Mouse (Mus musculus): ENCODE measurements around the gene Olfr64. TPM values are rescaled to one million over a fixed set of nuclear protein-coding genes. Genes with fewer than 3 reads are reported as not detected.

Olfr64 gene
- polyA plus RNA-seq, 1 experiment from 2014 or later, result not detected

DNA sequence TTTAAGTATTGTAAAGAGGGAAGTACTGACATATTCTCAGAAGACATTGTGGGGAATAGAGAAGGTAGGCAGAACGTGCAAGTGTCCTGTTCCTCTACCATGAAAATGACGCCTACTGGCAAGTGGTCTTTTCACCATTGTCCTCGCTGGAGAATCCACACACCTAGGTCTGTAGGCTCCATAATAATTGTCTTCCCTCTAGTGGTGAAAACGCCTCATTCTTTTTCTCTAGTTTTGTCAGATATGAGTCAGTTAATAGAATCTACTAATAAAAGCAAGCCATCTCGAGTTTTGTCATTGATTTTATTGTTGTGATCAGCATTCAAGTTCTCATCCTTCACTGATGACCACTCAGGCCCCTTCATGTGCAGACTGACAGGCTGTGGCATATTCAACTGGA is 19.8 kb downstream of the Olfr64 start:
- WGBS, result 53% methylated on average over 5 of the region's 5 CpGs

DNA sequence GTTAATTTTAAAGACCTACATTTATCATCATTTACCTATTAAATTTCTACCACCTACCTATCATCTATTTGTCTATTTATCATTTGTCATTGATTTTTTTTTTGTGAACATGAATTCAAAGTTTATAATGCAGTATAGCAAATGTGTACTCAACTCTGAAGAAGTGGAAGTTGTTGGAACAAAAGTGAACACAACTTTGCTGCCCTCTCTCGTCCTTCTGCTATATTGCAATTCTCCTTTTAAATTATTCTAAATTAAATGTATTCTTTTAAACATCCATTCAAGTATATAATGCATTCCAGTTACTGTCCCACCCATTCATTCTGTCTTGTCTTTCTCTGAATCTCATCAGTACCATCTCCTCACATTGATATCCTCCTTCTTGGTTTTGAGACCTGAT is 21.2 kb downstream of the Olfr64 start:
- Histone ChIP-seq H3K4me1 (ENCODE audit: insufficient read depth, low read length) (no peaks in the 10 kb centered on the region), H3K4me2 (replicated peaks; ENCODE audit: low read depth, low read length) (no peak overlapping the region), H3K4me3 (ENCODE audit: low read length) (no peak overlapping the region), H3K9me3 (ENCODE audit: low read length) (no peaks in the 10 kb centered on the region), H3K36me3 (ENCODE audit: insufficient read depth, low read length) (no peaks in the 10 kb centered on the region), H3K27me3 (ENCODE audit: insufficient read depth, low read length) (no peaks in the 10 kb centered on the region), H3K9ac (replicated peaks; ENCODE audit: low read length) (no peak overlapping the region), H3K27ac (ENCODE audit: low read length) (no peak overlapping the region)
- no peak for ATAC-seq (ENCODE audit: low FRiP score, low TSS enrichment)
- 6% methylated on average over 1 of the region's 1 CpGs for WGBS

More for the DNA sequence above, 19.8 kb downstream of the Olfr64 start:
- no peak overlapping the region for H3K4me3 ChIP-seq (ENCODE audit: low read length)
- H3K27me3 ChIP-seq (ENCODE audit: insufficient read depth, low read length), result no peaks in the 10 kb centered on the region
- H3K4me2 ChIP-seq (replicated peaks; ENCODE audit: low read depth, low read length), result no peak overlapping the region
- H3K4me1 ChIP-seq (ENCODE audit: insufficient read depth, low read length), result no peaks in the 10 kb centered on the region
- H3K36me3 ChIP-seq (ENCODE audit: insufficient read depth, low read length), result no peaks in the 10 kb centered on the region
- no peak overlapping the region for H3K9ac ChIP-seq (replicated peaks; ENCODE audit: low read length)
- no peaks in the 10 kb centered on the region for H3K9me3 ChIP-seq (ENCODE audit: low read length)
- no peak for ATAC-seq (ENCODE audit: low FRiP score, low TSS enrichment)
- no peak overlapping the region for H3K27ac ChIP-seq (ENCODE audit: low read length)

DNA sequence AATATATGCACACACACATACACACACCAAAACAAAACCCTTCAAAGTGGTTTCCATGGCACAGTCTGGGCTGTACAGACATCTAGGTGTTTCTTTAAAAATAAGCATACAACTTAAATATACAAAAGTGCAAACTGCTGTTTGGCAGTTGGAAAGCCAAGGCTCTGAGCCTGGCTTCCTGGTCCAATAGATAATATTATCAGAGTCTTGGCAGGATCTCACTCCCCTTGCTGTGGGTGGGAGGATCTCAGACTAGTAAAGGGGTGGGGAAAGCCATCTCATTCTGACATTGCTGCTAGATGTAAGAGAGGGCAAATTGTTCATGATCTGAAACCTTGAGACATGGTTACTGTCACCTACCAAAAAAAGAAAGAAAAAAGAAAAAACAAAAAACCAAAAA is 23.6 kb downstream of the Olfr64 start:
- ATAC-seq (ENCODE audit: low FRiP score, low TSS enrichment), result no peak
- H3K9me3 ChIP-seq (ENCODE audit: low read length), result no peaks in the 10 kb centered on the region
- no peak overlapping the region for H3K9ac ChIP-seq (replicated peaks; ENCODE audit: low read length)
- no peaks in the 10 kb centered on the region for H3K27me3 ChIP-seq (ENCODE audit: insufficient read depth, low read length)
- no peaks in the 10 kb centered on the region for H3K4me1 ChIP-seq (ENCODE audit: insufficient read depth, low read length)
- H3K4me2 ChIP-seq (replicated peaks; ENCODE audit: low read depth, low read length), result no peak overlapping the region
- no peak overlapping the region for H3K4me3 ChIP-seq (ENCODE audit: low read length)
- no peak overlapping the region for H3K27ac ChIP-seq (ENCODE audit: low read length)
- no peaks in the 10 kb centered on the region for H3K36me3 ChIP-seq (ENCODE audit: insufficient read depth, low read length)

DNA sequence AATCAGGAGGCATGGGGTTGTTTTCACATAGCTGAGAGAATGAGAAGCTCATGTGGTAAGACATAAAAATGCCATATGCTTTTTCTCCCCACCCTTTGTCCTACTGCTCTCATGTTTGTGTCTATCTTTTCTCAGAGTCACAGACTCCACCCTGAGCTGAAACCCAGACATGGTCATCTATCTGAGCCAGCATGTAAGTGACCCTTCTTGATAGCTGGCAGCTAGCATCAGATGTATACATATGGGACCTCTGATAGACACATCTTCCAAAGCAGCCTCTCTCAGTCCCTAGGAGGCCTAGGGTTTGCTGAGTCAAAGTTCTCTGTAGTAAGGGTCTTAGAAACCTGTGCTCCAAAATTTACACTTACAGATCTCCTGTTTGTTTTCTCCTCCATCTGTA is 28.6 kb downstream of the Olfr64 start:
- Histone ChIP-seq H3K4me3 (ENCODE audit: low read length) (no peak overlapping the region), H3K4me2 (replicated peaks; ENCODE audit: low read depth, low read length) (no peak overlapping the region), H3K27me3 (ENCODE audit: insufficient read depth, low read length) (no peaks in the 10 kb centered on the region), H3K27ac (ENCODE audit: low read length) (no peak overlapping the region), H3K4me1 (ENCODE audit: insufficient read depth, low read length) (no peaks in the 10 kb centered on the region), H3K9ac (replicated peaks; ENCODE audit: low read length) (no peak overlapping the region), H3K36me3 (ENCODE audit: insufficient read depth, low read length) (no peaks in the 10 kb centered on the region), H3K9me3 (ENCODE audit: low read length) (no peaks in the 10 kb centered on the region)
- ATAC-seq (ENCODE audit: low FRiP score, low TSS enrichment), result peak; percentile 54; the same call in 1 of the 2 replicates

DNA sequence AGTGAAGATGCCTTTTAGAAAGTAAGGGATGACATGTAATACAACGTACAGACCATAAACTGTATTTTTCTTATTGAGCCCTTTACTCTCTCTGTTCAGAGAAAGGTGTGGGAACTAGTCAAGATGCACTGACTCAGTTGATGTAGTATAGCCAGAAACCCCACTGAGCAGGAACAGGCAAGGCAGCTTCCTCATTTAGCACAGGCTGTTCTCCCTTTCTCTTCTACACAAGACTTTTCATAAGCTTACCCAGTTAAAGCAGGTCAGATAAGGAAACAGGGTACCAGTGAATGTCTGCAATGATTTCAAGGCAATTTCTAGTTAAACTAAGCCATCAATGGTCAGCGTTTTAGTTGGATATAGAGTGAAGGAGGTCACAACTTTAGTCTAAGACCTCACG is 32.8 kb downstream of the Olfr64 start:
- H3K27ac ChIP-seq (ENCODE audit: low read length), result no peak overlapping the region
- no peak overlapping the region for H3K9ac ChIP-seq (replicated peaks; ENCODE audit: low read length)
- ATAC-seq (ENCODE audit: low FRiP score, low TSS enrichment), result no peak
- H3K9me3 ChIP-seq (ENCODE audit: low read length), result no peaks in the 10 kb centered on the region
- H3K36me3 ChIP-seq (ENCODE audit: insufficient read depth, low read length), result no peaks in the 10 kb centered on the region
- no peak overlapping the region for H3K4me2 ChIP-seq (replicated peaks; ENCODE audit: low read depth, low read length)
- no peak overlapping the region for H3K4me3 ChIP-seq (ENCODE audit: low read length)
- H3K27me3 ChIP-seq (ENCODE audit: insufficient read depth, low read length), result no peaks in the 10 kb centered on the region
- H3K4me1 ChIP-seq (ENCODE audit: insufficient read depth, low read length), result no peaks in the 10 kb centered on the region
- 83% methylated on average over 3 of the region's 3 CpGs for WGBS

DNA sequence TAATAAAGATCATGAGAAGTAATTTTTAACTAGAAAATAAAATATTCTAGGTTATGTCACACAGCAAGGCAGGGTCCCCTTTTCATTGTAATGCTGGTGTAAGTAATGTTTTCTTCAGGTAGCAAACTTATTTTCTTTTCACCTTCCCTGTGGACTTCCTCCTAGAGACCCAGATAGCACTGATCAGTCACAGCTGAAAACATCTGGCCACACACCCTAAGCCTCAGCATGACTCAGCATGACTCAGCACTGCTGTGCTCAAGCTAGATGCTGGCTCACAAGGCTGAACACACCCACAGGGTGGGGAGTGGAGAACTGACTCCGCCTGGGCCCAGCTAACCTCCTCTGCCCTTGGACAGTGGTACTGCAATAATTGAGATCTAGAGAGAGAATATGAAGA is 33.4 kb downstream of the Olfr64 start:
- ATAC-seq (ENCODE audit: low FRiP score, low TSS enrichment), result peak; percentile 67
- no peak overlapping the region for H3K4me3 ChIP-seq (ENCODE audit: low read length)
- no peaks in the 10 kb centered on the region for H3K27me3 ChIP-seq (ENCODE audit: insufficient read depth, low read length)
- H3K4me1 ChIP-seq (ENCODE audit: insufficient read depth, low read length), result no peaks in the 10 kb centered on the region
- H3K4me2 ChIP-seq (replicated peaks; ENCODE audit: low read depth, low read length), result no peak overlapping the region
- no peak overlapping the region for H3K27ac ChIP-seq (ENCODE audit: low read length)
- no peaks in the 10 kb centered on the region for H3K36me3 ChIP-seq (ENCODE audit: insufficient read depth, low read length)
- WGBS, result 57% methylated on average over 1 of the region's 1 CpGs
- H3K9me3 ChIP-seq (ENCODE audit: low read length), result no peaks in the 10 kb centered on the region
- no peak overlapping the region for H3K9ac ChIP-seq (replicated peaks; ENCODE audit: low read length)

DNA sequence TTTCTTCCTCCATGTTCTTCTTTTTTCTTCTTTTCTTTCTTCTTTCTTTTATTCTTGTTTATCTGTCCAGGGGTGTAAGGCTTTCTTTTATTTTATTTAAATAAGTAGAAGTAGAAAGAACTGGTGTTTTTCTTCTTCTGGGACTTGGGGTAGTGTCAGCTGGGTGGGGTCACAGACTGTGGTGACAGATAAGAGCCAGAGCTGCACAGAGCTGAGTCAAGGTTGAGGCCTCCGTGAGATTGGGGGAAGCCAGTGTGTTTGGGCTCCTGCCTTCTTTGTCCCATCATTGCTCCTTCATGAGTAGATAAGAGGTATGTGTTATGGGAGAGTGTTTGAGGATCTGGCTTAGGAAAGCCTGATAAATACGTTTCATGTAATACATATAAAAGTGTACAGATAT is 35.2 kb downstream of the Olfr64 start:
- Histone ChIP-seq H3K4me1 (ENCODE audit: insufficient read depth, low read length) (no peaks in the 10 kb centered on the region), H3K4me3 (ENCODE audit: low read length) (no peak overlapping the region), H3K27ac (ENCODE audit: low read length) (no peak overlapping the region), H3K9me3 (ENCODE audit: low read length) (no peaks in the 10 kb centered on the region), H3K36me3 (ENCODE audit: insufficient read depth, low read length) (no peaks in the 10 kb centered on the region), H3K9ac (replicated peaks; ENCODE audit: low read length) (no peak overlapping the region), H3K27me3 (ENCODE audit: insufficient read depth, low read length) (no peaks in the 10 kb centered on the region), H3K4me2 (replicated peaks; ENCODE audit: low read depth, low read length) (no peak overlapping the region)
- no peak for ATAC-seq (ENCODE audit: low FRiP score, low TSS enrichment)
- 80% methylated on average over 2 of the region's 2 CpGs for WGBS

DNA sequence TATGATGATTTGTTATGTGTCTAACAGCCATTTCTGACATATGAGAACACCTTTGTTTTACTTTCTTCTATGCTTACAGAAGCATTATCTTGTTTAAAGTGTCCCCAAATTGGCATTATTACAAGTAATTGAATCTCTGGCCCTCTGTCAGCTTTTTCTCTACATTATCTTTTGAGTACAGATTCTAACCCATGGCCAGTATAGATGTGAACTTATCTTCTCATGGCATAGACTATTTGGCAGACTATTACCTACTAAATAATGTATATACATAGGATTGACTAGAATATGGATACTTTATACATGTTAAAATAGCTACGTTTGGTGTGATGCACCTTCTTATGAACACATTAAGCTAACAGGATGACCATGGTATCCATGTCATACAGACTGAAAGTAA is 39.6 kb downstream of the Olfr64 start:
- Histone ChIP-seq H3K9me3 (ENCODE audit: low read length) (no peaks in the 10 kb centered on the region), H3K27ac (ENCODE audit: low read length) (no peak overlapping the region)
- 66% methylated on average over 1 of the region's 1 CpGs for WGBS

DNA sequence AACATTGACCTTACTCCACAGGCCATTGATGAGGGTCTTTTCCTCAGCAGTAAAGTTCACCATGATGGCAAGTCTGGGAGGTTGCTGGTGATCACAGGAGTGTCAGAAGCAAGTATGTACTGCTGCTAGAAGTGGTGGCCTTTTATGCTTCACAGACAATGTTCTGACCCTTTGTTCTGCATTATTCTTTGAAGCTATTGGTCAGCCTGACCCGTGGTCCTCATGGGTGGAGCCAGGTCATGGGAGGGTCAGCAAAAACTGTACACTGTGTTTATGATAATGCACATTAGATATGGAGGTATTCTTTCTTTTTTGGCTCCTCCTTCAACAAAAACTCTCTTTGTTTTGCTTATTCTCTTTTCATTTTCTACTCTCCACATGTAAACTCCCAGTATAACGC is 41.2 kb downstream of the Olfr64 start, which contains the start of gene Hbb-y:
TSS of gene Hbb-y (minus strand) at position 127 of the 400 bp plus-strand sequence.
- Histone ChIP-seq H3K9ac (replicated peaks; ENCODE audit: low read length) (no peak within 1 kb of the TSS), H3K27me3 (ENCODE audit: insufficient read depth, low read length) (no peaks in the 10 kb centered on the region), H3K27ac (ENCODE audit: low read length) (no peak within 1 kb of the TSS), H3K4me3 (ENCODE audit: low read length) (no peak within 1 kb of the TSS), H3K4me2 (replicated peaks; ENCODE audit: low read depth, low read length) (no peak within 1 kb of the TSS), H3K4me1 (ENCODE audit: insufficient read depth, low read length) (no peaks in the 10 kb centered on the region), H3K36me3 (ENCODE audit: insufficient read depth, low read length) (no peaks in the 10 kb centered on the region), H3K9me3 (ENCODE audit: low read length) (no peaks in the 10 kb centered on the region)
- WGBS, result 71% methylated on average over 2 of the region's 2 CpGs
- no peak for ATAC-seq (ENCODE audit: low FRiP score, low TSS enrichment)

More for the DNA sequence above, 39.6 kb downstream of the Olfr64 start:
- Histone ChIP-seq H3K9ac (replicated peaks; ENCODE audit: low read length) (no peak overlapping the region), H3K4me3 (ENCODE audit: low read length) (no peak overlapping the region), H3K4me2 (replicated peaks; ENCODE audit: low read depth, low read length) (no peak overlapping the region), H3K27me3 (ENCODE audit: insufficient read depth, low read length) (no peaks in the 10 kb centered on the region), H3K36me3 (ENCODE audit: insufficient read depth, low read length) (no peaks in the 10 kb centered on the region), H3K4me1 (ENCODE audit: insufficient read depth, low read length) (no peaks in the 10 kb centered on the region)
- ATAC-seq (ENCODE audit: low FRiP score, low TSS enrichment), result no peak

DNA sequence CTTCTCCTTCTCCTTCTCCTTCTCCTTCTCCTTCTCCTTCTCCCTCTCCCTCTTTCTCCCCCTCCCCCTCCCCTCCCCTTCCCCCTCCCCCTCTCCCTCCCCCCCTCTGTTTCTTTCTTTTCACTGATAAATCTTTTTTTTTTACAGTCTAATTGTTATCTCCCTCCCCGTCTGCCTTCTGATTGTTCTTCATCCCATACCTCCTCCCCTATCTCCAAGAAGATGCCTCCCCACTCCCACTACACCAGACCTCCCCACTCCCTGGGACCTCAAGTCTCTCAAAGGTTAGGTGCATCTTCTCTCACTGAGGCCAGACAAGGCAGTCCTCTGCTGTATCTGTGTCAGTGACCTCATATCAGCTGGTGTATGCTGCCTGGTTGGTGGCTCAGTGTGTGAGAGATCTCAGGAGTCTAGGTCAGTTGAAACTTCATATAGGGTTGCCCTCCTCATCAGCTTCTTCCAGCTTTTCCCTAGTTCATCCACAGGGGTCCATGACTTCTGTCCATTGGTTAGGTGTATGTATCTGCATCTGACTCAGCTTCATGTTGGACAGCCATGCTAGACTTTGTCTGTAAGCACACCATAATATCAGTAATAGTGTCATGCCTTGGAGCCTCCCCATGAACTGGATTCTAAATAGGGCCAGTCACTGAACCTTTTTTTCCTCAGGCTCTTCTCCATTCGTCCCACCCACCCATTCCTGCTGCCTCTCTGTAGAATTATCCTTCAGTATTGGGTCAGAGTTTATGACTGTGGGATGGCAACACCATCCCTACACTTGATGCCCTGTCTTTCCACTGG is 49.6 kb downstream of the Olfr64 start:
- WGBS, result 43% methylated on average over 2 of the region's 2 CpGs
- no peak overlapping the region for H3K4me2 ChIP-seq (replicated peaks; ENCODE audit: low read depth, low read length)
- ATAC-seq (ENCODE audit: low FRiP score, low TSS enrichment), result no peak

More for the DNA sequence above, 49.6 kb downstream of the Olfr64 start:
- no peak overlapping the region for H3K27ac ChIP-seq (ENCODE audit: low read length)
- no peaks in the 10 kb centered on the region for H3K27me3 ChIP-seq (ENCODE audit: insufficient read depth, low read length)
- no peak overlapping the region for H3K9ac ChIP-seq (replicated peaks; ENCODE audit: low read length)
- no peaks in the 10 kb centered on the region for H3K36me3 ChIP-seq (ENCODE audit: insufficient read depth, low read length)
- no peaks in the 10 kb centered on the region for H3K4me1 ChIP-seq (ENCODE audit: insufficient read depth, low read length)
- no peaks in the 10 kb centered on the region for H3K9me3 ChIP-seq (ENCODE audit: low read length)
- H3K4me3 ChIP-seq (ENCODE audit: low read length), result no peak overlapping the region

All from kidney, embryonic 16.5 days (tissue).